Mouse (Mus musculus) frontal cortex, postnatal 36 days (tissue): ENCODE data around the gene Gm49601.
A peak's percentile ranks its signal among the peaks of the same experiment; 100 is the strongest.

Source experiments
- DNase-seq, 2 experiments: peaks; one replicate each; pipeline ENCODE4 v3.0.0; 2022; ENCODE audit warnings: low spot score in 2 of 2

Gene Gm49601

GRCm38 (mm10) chr16:18629390-18630231 lies 3.4 kb upstream of the Gm49601 start, which contains the start of gene Sept5:
Gene Sept5, minus strand, starts transcription at chr16:18629954.
- DNase-seq, result peak; percentile 64 to 73

- DNase-seq, result peak in 1 of 2 experiments; percentile 24
These were observed 2.7 kb upstream of the Gm49601 start for GRCm38 (mm10) chr16:18628948-18629340.

- peak; percentile 30 to 44 for DNase-seq
These were observed 2.1 kb upstream of the Gm49601 start for GRCm38 (mm10) chr16:18628206-18628947.

- DNase-seq, result peak in 1 of 2 experiments; percentile 18
These were observed 936 bp upstream of the Gm49601 start for GRCm38 (mm10) chr16:18627163-18627562.

- peak; percentile 80 to 83 for DNase-seq
These were observed 376 bp downstream of the Gm49601 start for GRCm38 (mm10) chr16:18625791-18626311.

GRCm38 (mm10) chr16:18625097-18625496 lies 1.1 kb downstream of the Gm49601 start:
- DNase-seq, result no peak

- peak; percentile 21 to 30 for DNase-seq
These were observed 1.6 kb downstream of the Gm49601 start for GRCm38 (mm10) chr16:18624641-18625040.

- DNase-seq, result peak; percentile 15 to 35
These were observed 2.3 kb downstream of the Gm49601 start for GRCm38 (mm10) chr16:18623751-18624540.

- peak; percentile 26 to 32 for DNase-seq
These were observed 3.1 kb downstream of the Gm49601 start for GRCm38 (mm10) chr16:18622916-18623750.

- DNase-seq, result no peak
These were observed 4.2 kb downstream of the Gm49601 start, which contains the start of gene Gp1bb for GRCm38 (mm10) chr16:18622019-18622418. Gene Gp1bb, minus strand, starts transcription at chr16:18622403.

GRCm38 (mm10) chr16:18621362-18622001 lies 4.7 kb downstream of the Gm49601 start:
- DNase-seq, result peak; percentile 51 to 63

GRCm38 (mm10) chr16:18620601-18621361 lies 5.4 kb downstream of the Gm49601 start:
- peak; percentile 47 to 55 for DNase-seq

GRCm38 (mm10) chr16:18620201-18620600 lies 6.0 kb downstream of the Gm49601 start:
- peak in 1 of 2 experiments; percentile 31 for DNase-seq

- peak in 1 of 2 experiments; percentile 6 for DNase-seq
These were observed 7.1 kb downstream of the Gm49601 start for GRCm38 (mm10) chr16:18619110-18619509.

GRCm38 (mm10) chr16:18618297-18618696 lies 7.9 kb downstream of the Gm49601 start:
- no peak for DNase-seq

- DNase-seq, result peak; percentile 92
These were observed 8.7 kb downstream of the Gm49601 start for GRCm38 (mm10) chr16:18617370-18618065.

- DNase-seq, result no peak
These were observed 12.9 kb downstream of the Gm49601 start for GRCm38 (mm10) chr16:18613301-18613700.

GRCm38 (mm10) chr16:18611752-18612151 lies 14.5 kb downstream of the Gm49601 start:
- no peak for DNase-seq

- DNase-seq, result no peak
These were observed 17.1 kb downstream of the Gm49601 start for GRCm38 (mm10) chr16:18609099-18609498.
